26 mouse cellular contexts compared by ENCODE assay signal in genomic region chr5:45474758-45475157, GRCm38 (mm10). TPM values are rescaled to one million over a fixed set of nuclear protein-coding genes. Genes with fewer than 3 reads are reported as not detected.
"Had no signal": no experiment of that assay in that cellular context is flagged by ENCODE, and none has a peak within 500 bp of the region (broad histone marks: within the 10 kb centered on the region; RNA-seq: fewer than 3 reads in every experiment).

No protein-coding gene starts in this region.

- H3K36me3 ChIP-seq: embryonic facial prominence, embryonic 10.5 days; embryonic facial prominence, embryonic 12.5 days; embryonic facial prominence, embryonic 13.5 days; embryonic facial prominence, embryonic 15.5 days; forebrain, embryonic 10.5 days; forebrain, embryonic 12.5 days; forebrain, embryonic 15.5 days had no signal

- H3K9me3 ChIP-seq: embryonic facial prominence, embryonic 10.5 days; embryonic facial prominence, embryonic 12.5 days; embryonic facial prominence, embryonic 13.5 days; embryonic facial prominence, embryonic 15.5 days; forebrain, embryonic 10.5 days; forebrain, embryonic 12.5 days; forebrain, embryonic 13.5 days; forebrain, embryonic 15.5 days had no signal

- H3K27ac ChIP-seq: embryonic facial prominence, embryonic 10.5 days; embryonic facial prominence, embryonic 12.5 days; embryonic facial prominence, embryonic 13.5 days; embryonic facial prominence, embryonic 15.5 days; forebrain, embryonic 10.5 days; forebrain, embryonic 12.5 days; forebrain, embryonic 13.5 days; forebrain, embryonic 15.5 days; gastrocnemius, adult 2 months had no signal

- H3K27me3 ChIP-seq: embryonic facial prominence, embryonic 12.5 days; embryonic facial prominence, embryonic 15.5 days; forebrain, embryonic 15.5 days had no signal

- H3K9ac ChIP-seq: embryonic facial prominence, embryonic 12.5 days; embryonic facial prominence, embryonic 13.5 days; embryonic facial prominence, embryonic 15.5 days; forebrain, embryonic 12.5 days; forebrain, embryonic 13.5 days; forebrain, embryonic 15.5 days; forebrain, postnatal 0 days had no signal

- H3K4me3 ChIP-seq: embryonic facial prominence, embryonic 10.5 days; embryonic facial prominence, embryonic 12.5 days; embryonic facial prominence, embryonic 13.5 days; embryonic facial prominence, embryonic 15.5 days; erythroblast, embryonic 14.5 days; forebrain, embryonic 10.5 days; forebrain, embryonic 12.5 days; forebrain, embryonic 13.5 days; forebrain, embryonic 15.5 days; gastrocnemius, adult 2 months had no signal

- H3K4me2 ChIP-seq: embryonic facial prominence, embryonic 12.5 days; embryonic facial prominence, embryonic 13.5 days; embryonic facial prominence, embryonic 15.5 days; forebrain, embryonic 12.5 days; forebrain, embryonic 13.5 days; forebrain, embryonic 15.5 days had no signal

- DNase-seq: gastrocnemius, adult 2 months; gastrocnemius, postnatal 14 days; gastrocnemius, postnatal 25 days; gastrocnemius, postnatal 36 days had no signal

RNA-seq across cellular contexts. Expression of gene Clrn2, which starts 21.2 kb away (rescaled TPM):
- total RNA-seq: common myeloid progenitor, adult 5-6 weeks; forebrain, postnatal 0 days; gastrocnemius, adult 18-20 months; gastrocnemius, adult 2 months; gastrocnemius, adult 8-10 months; gastrocnemius, postnatal 10 days; gastrocnemius, postnatal 14 days; gastrocnemius, postnatal 25 days; gastrocnemius, postnatal 36 days; gastrocnemius, postnatal 4 days; granulocyte monocyte progenitor cell, adult 5-6 weeks; heart, adult 18-20 months had no signal
- polyA plus RNA-seq: cerebellum, adult 2 months; embryonic facial prominence, embryonic 10.5 days; embryonic facial prominence, embryonic 12.5 days; embryonic facial prominence, embryonic 13.5 days; erythroblast, embryonic 14.5 days; forebrain, embryonic 11.5 days; forebrain, embryonic 12.5 days; forebrain, embryonic 13.5 days; forebrain, embryonic 14.5 days; forebrain, embryonic 16.5 days; forebrain, postnatal 0 days; gonadal fat pad, adult 2 months had no signal
